Mouse (Mus musculus) stomach, postnatal 0 days (tissue): Measurements from ENCODE around the gene Plvap. TPM values are rescaled to one million over a fixed set of nuclear protein-coding genes. Genes with fewer than 3 reads are reported as not detected.
A peak's percentile ranks its signal among the peaks of the same experiment; 100 is the strongest.

Source experiments
- ATAC-seq: fragments of 200-750 bp; cut with Nextera tagmentation; 2 replicates; pipeline ENCODE4 v1.8.0; 2017; ENCODE audit not compliant: low FRiP score, low TSS enrichment
- DNase-seq: peaks from one replicate; pipeline ENCODE4 v3.0.0-alpha.2; 2016; ENCODE audit warnings: low spot score
- H3K27ac ChIP-seq: fragments of 300-500 bp; sonication (generic); replicated peaks from 2 replicates; pipeline ENCODE4 v1.5.1; 2014; ENCODE audit warnings: mild to moderate bottlenecking, control low read depth
- H3K27me3 ChIP-seq: fragments of 300-500 bp; sonication (generic); 2 replicates; pipeline ENCODE4 v1.6.1; 2014; ENCODE audit warnings: low read length; ENCODE audit not compliant: control insufficient read depth, insufficient read depth
- H3K36me3 ChIP-seq: fragments of 300-500 bp; sonication (generic); 2 replicates; pipeline ENCODE4 v1.6.1; 2014; ENCODE audit warnings: low read length, mixed read lengths; ENCODE audit not compliant: control insufficient read depth, insufficient read depth
- H3K4me1 ChIP-seq: fragments of 300-500 bp; sonication (generic); replicated peaks from 2 replicates; pipeline ENCODE4 v1.6.1; 2014; ENCODE audit warnings: antibody characterized with exemption; ENCODE audit not compliant: control insufficient read depth, insufficient read depth
- H3K4me2 ChIP-seq: fragments of 300-500 bp; sonication (generic); replicated peaks from 2 replicates; pipeline ENCODE4 v1.6.1; 2014; ENCODE audit warnings: low read depth, mild to moderate bottlenecking, control low read depth, moderate library complexity
- H3K4me3 ChIP-seq: fragments of 300-500 bp; sonication (generic); 2 replicates; pipeline ENCODE4 v1.5.1; 2014; ENCODE audit warnings: low read depth, low read length, control low read depth
- H3K9ac ChIP-seq: fragments of 300-500 bp; sonication (generic); 2 replicates; pipeline ENCODE4 v1.6.1; 2014; ENCODE audit warnings: mild to moderate bottlenecking, low read length, control low read depth, mixed read lengths
- H3K9me3 ChIP-seq: fragments of 300-500 bp; sonication (generic); 2 replicates; pipeline ENCODE4 v1.6.1; 2016; ENCODE audit warnings: low read length; ENCODE audit not compliant: control insufficient read depth
- CTCF ChIP-seq: IDR thresholded peaks from 2 replicates; pipeline ENCODE4 v1.5.1; 2016; ENCODE audit warnings: antibody characterized with exemption, low read depth, mild to moderate bottlenecking, moderate library complexity
- EP300 ChIP-seq: optimal IDR thresholded peaks from 2 replicates; pipeline ENCODE3; 2016; ENCODE audit warnings: antibody characterized with exemption
- WGBS: fragments of 180-500 bp; shearing (Covaris S2); extraction: QIAGEN DNeasy Blood & Tissue Kit; methylation state at CpG from one replicate; pipeline ENCODE4 v1.1.7; 2014; 5-methylcytosine and 5-hydroxymethylcytosine counted together
- polyA plus RNA-seq: library from polyadenylated mRNA; unstranded; fragments of >200 nt; fragmentation: Nextera tagmentation; extraction: Ambion mirVana; gene quantifications from 2 replicates; pipeline ENCODE4 v1.2.1, GENCODE M21; 2015

Gene Plvap
- polyA plus RNA-seq, 1 experiment from 2014 or later: 56.3 TPM

DNA sequence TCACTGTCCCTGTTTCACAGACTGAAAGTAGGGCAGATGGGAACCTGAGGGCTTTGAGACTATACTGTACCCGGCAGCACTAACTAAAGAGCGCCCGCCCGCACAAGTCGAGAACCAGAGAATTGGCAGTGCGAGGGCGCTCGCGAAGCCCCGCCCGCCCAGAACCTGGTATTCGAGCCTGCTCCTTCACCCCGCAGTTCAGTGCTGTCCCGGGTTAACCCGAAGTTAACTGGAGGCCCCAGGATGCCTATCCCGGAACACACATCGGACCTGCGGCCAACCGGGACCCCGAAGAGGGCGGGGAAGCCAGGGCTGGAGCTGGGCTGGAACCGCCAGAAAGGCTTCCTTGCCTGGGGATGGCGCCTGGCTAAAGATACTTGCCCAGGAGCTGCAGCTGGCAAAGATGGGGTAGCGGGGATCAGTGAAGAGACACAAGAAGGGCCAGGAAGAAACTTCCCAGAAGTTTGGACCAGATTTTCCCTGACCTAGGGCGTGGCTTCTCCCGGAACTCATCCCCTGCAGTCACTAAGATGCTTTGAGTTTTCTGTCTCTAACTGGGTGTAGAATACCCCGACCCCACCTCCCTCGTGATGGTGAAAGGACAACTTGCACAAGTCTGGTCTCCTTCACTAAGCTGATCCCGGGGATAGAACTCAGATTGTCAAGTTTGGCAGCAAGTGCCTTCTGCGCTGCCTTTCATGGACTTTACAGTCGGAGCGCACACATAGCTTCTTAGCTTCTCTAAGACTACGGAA is 23.7 kb downstream of the Plvap start, which contains the start of gene Gtpbp3:
Gene Gtpbp3 (plus strand): TSS at position 413 of the 755 bp plus-strand sequence.
- WGBS: under 1% methylated on average over 33 of the region's 33 CpGs
- peak within 1 kb of the TSS; percentile 75 for H3K9ac ChIP-seq
- DNase-seq (peak; percentile 83), ATAC-seq (peak; percentile 53)
- no peaks in the 10 kb centered on the region for H3K9me3 ChIP-seq
- peak within 1 kb of the TSS; percentile 98 for H3K4me2 ChIP-seq
- H3K27me3 ChIP-seq: no peaks in the 10 kb centered on the region
- H3K36me3 ChIP-seq: peaks cover 6% of the 10 kb centered on the region; the same call in 1 of the 2 replicates
- H3K4me3 ChIP-seq: peak within 1 kb of the TSS; percentile 71
- peaks cover 9% of the 10 kb centered on the region for H3K4me1 ChIP-seq
- H3K27ac ChIP-seq: peak within 1 kb of the TSS; percentile 86
- peak; percentile 32 for TF ChIP-seq CTCF
- no peak for TF ChIP-seq EP300

DNA sequence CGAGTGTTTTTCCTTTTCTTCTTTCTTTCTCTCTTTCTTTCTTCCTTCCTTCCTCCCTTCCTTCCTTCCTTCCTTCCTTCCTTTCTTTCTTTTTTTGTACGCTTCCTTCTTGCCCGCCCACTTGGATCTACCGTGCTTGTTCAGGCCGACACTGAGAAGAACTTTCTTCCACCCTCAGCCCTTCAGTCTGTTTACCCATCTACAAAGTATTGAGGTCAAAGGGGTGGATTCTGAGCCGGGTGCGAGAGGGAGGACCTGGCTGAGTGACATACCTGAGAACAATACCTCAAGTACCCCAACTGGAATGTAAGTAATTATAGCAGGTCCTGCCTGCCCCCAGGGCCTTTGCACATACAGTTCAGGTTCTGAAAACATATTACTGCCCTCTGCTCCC is 25.4 kb downstream of the Plvap start:
- H3K9me3 ChIP-seq: no peaks in the 10 kb centered on the region
- WGBS: 4% methylated on average over 7 of the region's 7 CpGs
- H3K27me3 ChIP-seq: no peaks in the 10 kb centered on the region
- no peak for ATAC-seq
- H3K4me1 ChIP-seq: peaks cover 9% of the 10 kb centered on the region
- H3K9ac ChIP-seq: no peak overlapping the region
- H3K4me2 ChIP-seq: peak overlapping the region; percentile 92
- no peak for TF ChIP-seq CTCF
- no peak for TF ChIP-seq EP300
- H3K4me3 ChIP-seq: peak overlapping the region; percentile 72
- H3K36me3 ChIP-seq: no peaks in the 10 kb centered on the region
- no peak for DNase-seq
- H3K27ac ChIP-seq: no peak overlapping the region

DNA sequence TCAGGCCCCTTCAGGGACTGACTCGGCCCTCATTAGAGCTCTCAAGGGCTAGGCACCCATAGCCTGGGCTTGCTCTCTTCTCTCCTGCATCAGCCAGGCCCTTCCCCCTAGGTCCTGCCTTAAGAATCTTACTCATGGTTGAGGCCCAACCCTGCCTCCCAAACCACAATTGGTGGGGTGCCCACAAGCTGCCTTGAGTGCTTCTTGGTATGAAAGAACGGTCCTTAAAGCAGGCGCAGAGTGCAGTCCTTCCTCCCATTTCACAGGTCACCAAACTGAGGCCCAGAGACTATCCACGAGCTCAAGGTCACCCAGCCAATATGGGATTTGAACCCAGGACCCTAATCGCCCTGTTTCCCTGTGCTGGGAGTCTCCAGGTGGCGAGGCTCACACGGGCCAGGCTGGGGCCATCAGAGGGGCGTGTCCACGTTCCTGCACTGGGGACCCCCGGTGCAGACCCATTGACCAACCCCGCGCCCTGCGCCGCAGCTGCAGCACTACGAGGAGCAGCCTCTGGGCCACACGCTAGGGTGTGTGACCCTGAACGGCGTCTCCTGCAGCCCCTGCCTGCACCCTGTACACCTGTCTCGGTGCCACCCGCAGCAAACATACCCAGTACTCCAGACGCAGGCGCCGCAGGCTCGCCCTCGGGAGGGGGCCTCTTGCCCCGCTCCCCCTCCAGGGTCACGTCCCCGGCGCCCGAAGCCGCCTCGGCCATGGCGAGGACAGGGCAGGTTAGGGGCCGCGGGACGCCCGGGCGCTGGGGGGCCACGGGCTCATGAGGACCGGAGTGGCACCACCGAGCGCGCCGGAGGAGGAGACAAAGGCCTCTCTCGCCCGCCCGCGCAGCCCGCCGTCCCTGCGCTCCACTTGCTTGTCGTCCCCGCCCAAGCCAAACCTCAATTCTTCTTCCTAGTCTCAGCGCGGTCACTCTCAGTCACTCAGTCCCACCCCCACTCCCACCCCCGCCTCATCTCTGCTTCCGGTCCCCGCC is 26.1 kb downstream of the Plvap start, which contains the start of gene Ano8:
Gene Ano8 (minus strand): TSS at position 822 of the 994 bp plus-strand sequence.
- peaks cover 9% of the 10 kb centered on the region for H3K4me1 ChIP-seq
- H3K27me3 ChIP-seq: no peaks in the 10 kb centered on the region
- H3K4me2 ChIP-seq: peak within 1 kb of the TSS; percentile 92
- H3K4me3 ChIP-seq: peak within 1 kb of the TSS; percentile 72
- WGBS: 7% methylated on average over 44 of the region's 58 CpGs
- H3K36me3 ChIP-seq: no peaks in the 10 kb centered on the region
- H3K9me3 ChIP-seq: no peaks in the 10 kb centered on the region
- TF ChIP-seq CTCF (no peak), EP300 (no peak)
- peak within 1 kb of the TSS; percentile 73; the same call in 1 of the 2 replicates for H3K27ac ChIP-seq
- DNase-seq (peak; percentile 83), ATAC-seq (peak; percentile 47)
- H3K9ac ChIP-seq: peak within 1 kb of the TSS; percentile 78

DNA sequence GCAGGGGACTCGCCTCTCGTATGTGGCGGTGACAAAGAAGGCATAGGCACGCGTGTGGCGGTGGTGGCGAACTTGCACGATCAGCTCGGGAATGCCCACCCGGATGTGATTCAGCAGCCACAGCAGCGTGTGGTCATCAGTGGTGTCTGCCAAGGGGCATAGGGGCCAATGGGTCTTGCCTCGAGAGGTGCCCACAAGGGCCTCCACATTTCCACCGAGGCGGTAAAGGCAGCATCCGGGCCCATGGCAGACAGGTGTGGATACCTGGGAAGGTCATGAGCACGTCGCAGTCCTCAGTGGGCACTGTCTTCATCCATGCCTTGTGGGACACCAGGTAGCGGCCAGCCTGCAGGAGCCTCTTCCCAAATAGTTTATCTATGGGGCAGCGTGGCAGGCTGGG is 26.8 kb downstream of the Plvap start:
- Histone ChIP-seq H3K4me1 (peaks cover 9% of the 10 kb centered on the region), H3K9ac (no peak overlapping the region), H3K4me2 (peak overlapping the region; percentile 92; the same call in 1 of the 2 replicates), H3K36me3 (no peaks in the 10 kb centered on the region), H3K27ac (no peak overlapping the region), H3K4me3 (no peak overlapping the region), H3K27me3 (no peaks in the 10 kb centered on the region), H3K9me3 (no peaks in the 10 kb centered on the region)
- TF ChIP-seq EP300 (no peak), CTCF (no peak)
- ATAC-seq (no peak), DNase-seq (no peak)
- 94% methylated on average over 19 of the region's 19 CpGs for WGBS

DNA sequence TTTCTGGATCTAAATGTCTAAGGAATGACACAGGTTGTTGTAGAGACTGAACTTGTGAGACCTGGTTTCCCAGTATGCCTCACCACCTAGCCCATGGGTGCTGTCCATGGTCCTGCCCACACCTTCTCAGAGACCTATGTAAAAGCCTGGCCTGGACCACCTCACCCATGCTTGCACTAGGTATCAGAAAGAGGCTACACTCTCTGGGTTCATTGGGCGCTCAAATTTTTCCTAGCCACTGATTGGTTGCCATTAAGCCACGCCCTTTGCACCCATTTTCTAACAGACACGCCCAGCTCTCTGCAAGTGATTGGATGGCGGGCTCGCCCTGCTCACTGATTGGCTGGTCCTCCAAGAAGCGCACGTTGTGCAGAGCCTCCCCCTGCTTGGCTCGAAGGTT is 27.6 kb downstream of the Plvap start:
- DNase-seq (peak; percentile 75), ATAC-seq (no peak)
- H3K36me3 ChIP-seq: no peaks in the 10 kb centered on the region

More for the DNA sequence above, 27.6 kb downstream of the Plvap start:
- WGBS: 62% methylated on average over 8 of the region's 8 CpGs
- no peak for TF ChIP-seq EP300
- no peak for TF ChIP-seq CTCF
- Histone ChIP-seq H3K9me3 (no peaks in the 10 kb centered on the region), H3K27ac (no peak overlapping the region), H3K27me3 (no peaks in the 10 kb centered on the region), H3K9ac (no peak overlapping the region), H3K4me2 (no peak overlapping the region), H3K4me3 (no peak overlapping the region), H3K4me1 (peaks cover 4% of the 10 kb centered on the region; the same call in 1 of the 2 replicates)
